Mouse (Mus musculus): Measurements from ENCODE around the gene H2afy. TPM values are rescaled to one million over a fixed set of nuclear protein-coding genes. Genes with fewer than 3 reads are reported as not detected.

H2afy gene
- polyA plus RNA-seq, 2 experiments: 297 to 304 TPM

- H3K9ac ChIP-seq (ENCODE audit: low read depth, low read length, severe bottlenecking): no peak overlapping the region
- TF ChIP-seq POLR2A (IDR thresholded peaks at IDR 0.05; ENCODE audit: borderline replicate concordance, extremely low read depth, insufficient read depth, insufficient read length): no peak
- H3K27me3 ChIP-seq (ENCODE audit: control insufficient read depth, insufficient read depth, low read length): no peaks in the 10 kb centered on the region
- ATAC-seq (ENCODE audit: low FRiP score, low read depth) (no peak), DNase-seq (ENCODE audit: low spot score) (no peak)
- 98% methylated on average over 2 of the region's 2 CpGs for WGBS
- H3K36me3 ChIP-seq (ENCODE audit: control insufficient read depth, insufficient read depth, low read length): peaks cover 12% of the 10 kb centered on the region
- no peak overlapping the region for H3K4me2 ChIP-seq (replicated peaks; ENCODE audit: low read depth, low read length, severe bottlenecking)
- no peak overlapping the region for H3K4me3 ChIP-seq (replicated peaks; ENCODE audit: low read length)
- no peaks in the 10 kb centered on the region for H3K9me3 ChIP-seq (ENCODE audit: control insufficient read depth, low read length)
- H3K4me1 ChIP-seq (ENCODE audit: control insufficient read depth, insufficient read depth, low read length): peaks cover 29% of the 10 kb centered on the region
- H3K27ac ChIP-seq (replicated peaks; ENCODE audit: low read depth, low read length): no peak overlapping the region
These were observed 69.3 kb downstream of the H2afy start for GRCm38 (mm10) chr13:56066904-56067303.

GRCm38 (mm10) chr13:56066152-56066551, 70.0 kb downstream of the H2afy start:
- Histone ChIP-seq H3K4me2 (replicated peaks; ENCODE audit: low read depth, low read length, severe bottlenecking) (no peak overlapping the region; the same call in 1 of the 2 replicates), H3K36me3 (ENCODE audit: control insufficient read depth, insufficient read depth, low read length) (peaks cover 9% of the 10 kb centered on the region), H3K9ac (ENCODE audit: low read depth, low read length, severe bottlenecking) (0 out of 2 replicates have a peak overlapping the region, but pooled peaks have one; percentile 21), H3K4me3 (replicated peaks; ENCODE audit: low read length) (no peak overlapping the region), H3K9me3 (ENCODE audit: control insufficient read depth, low read length) (no peaks in the 10 kb centered on the region), H3K27me3 (ENCODE audit: control insufficient read depth, insufficient read depth, low read length) (no peaks in the 10 kb centered on the region), H3K4me1 (ENCODE audit: control insufficient read depth, insufficient read depth, low read length) (peaks cover 29% of the 10 kb centered on the region), H3K27ac (replicated peaks; ENCODE audit: low read depth, low read length) (peak overlapping the region; percentile 80)
- WGBS: 32% methylated on average over 21 of the region's 21 CpGs
- DNase-seq (ENCODE audit: low spot score) (peak; percentile 62), ATAC-seq (ENCODE audit: low FRiP score, low read depth) (peak; percentile 79)
- TF ChIP-seq POLR2A (IDR thresholded peaks at IDR 0.05; ENCODE audit: borderline replicate concordance, extremely low read depth, insufficient read depth, insufficient read length): no peak

GRCm38 (mm10) chr13:56057761-56058160, 78.4 kb downstream of the H2afy start:
- no peak for DNase-seq (ENCODE audit: low spot score)
- peaks cover 7% of the 10 kb centered on the region; the same call in 1 of the 2 replicates for H3K4me1 ChIP-seq (ENCODE audit: control insufficient read depth, insufficient read depth, low read length)
- no peaks in the 10 kb centered on the region for H3K9me3 ChIP-seq (ENCODE audit: control insufficient read depth, low read length)
- no peak overlapping the region for H3K27ac ChIP-seq (replicated peaks; ENCODE audit: low read depth, low read length)
- ATAC-seq (ENCODE audit: low FRiP score, low read depth): no peak
- no peaks in the 10 kb centered on the region for H3K36me3 ChIP-seq (ENCODE audit: control insufficient read depth, insufficient read depth, low read length)
- no peak overlapping the region for H3K4me3 ChIP-seq (replicated peaks; ENCODE audit: low read length)
- no peaks in the 10 kb centered on the region for H3K27me3 ChIP-seq (ENCODE audit: control insufficient read depth, insufficient read depth, low read length)
- no peak for TF ChIP-seq POLR2A (IDR thresholded peaks at IDR 0.05; ENCODE audit: borderline replicate concordance, extremely low read depth, insufficient read depth, insufficient read length)
- WGBS: 78% methylated on average over 8 of the region's 8 CpGs
- H3K9ac ChIP-seq (ENCODE audit: low read depth, low read length, severe bottlenecking): no peak overlapping the region
- no peak overlapping the region for H3K4me2 ChIP-seq (replicated peaks; ENCODE audit: low read depth, low read length, severe bottlenecking)

GRCm38 (mm10) chr13:56055720-56056119, 80.4 kb downstream of the H2afy start:
- DNase-seq (ENCODE audit: low spot score) (no peak), ATAC-seq (ENCODE audit: low FRiP score, low read depth) (no peak)
- Histone ChIP-seq H3K27ac (replicated peaks; ENCODE audit: low read depth, low read length) (no peak overlapping the region), H3K36me3 (ENCODE audit: control insufficient read depth, insufficient read depth, low read length) (no peaks in the 10 kb centered on the region), H3K9ac (ENCODE audit: low read depth, low read length, severe bottlenecking) (no peak overlapping the region), H3K4me2 (replicated peaks; ENCODE audit: low read depth, low read length, severe bottlenecking) (no peak overlapping the region), H3K27me3 (ENCODE audit: control insufficient read depth, insufficient read depth, low read length) (no peaks in the 10 kb centered on the region), H3K9me3 (ENCODE audit: control insufficient read depth, low read length) (no peaks in the 10 kb centered on the region), H3K4me1 (ENCODE audit: control insufficient read depth, insufficient read depth, low read length) (peaks cover 7% of the 10 kb centered on the region; the same call in 1 of the 2 replicates), H3K4me3 (replicated peaks; ENCODE audit: low read length) (no peak overlapping the region)
- WGBS: 90% methylated on average over 5 of the region's 5 CpGs
- TF ChIP-seq POLR2A (IDR thresholded peaks at IDR 0.05; ENCODE audit: borderline replicate concordance, extremely low read depth, insufficient read depth, insufficient read length): no peak

- Histone ChIP-seq H3K36me3 (ENCODE audit: control insufficient read depth, insufficient read depth, low read length) (no peaks in the 10 kb centered on the region), H3K4me1 (ENCODE audit: control insufficient read depth, insufficient read depth, low read length) (peaks cover 14% of the 10 kb centered on the region; the same call in 1 of the 2 replicates), H3K27ac (replicated peaks; ENCODE audit: low read depth, low read length) (no peak overlapping the region), H3K27me3 (ENCODE audit: control insufficient read depth, insufficient read depth, low read length) (no peaks in the 10 kb centered on the region), H3K9ac (ENCODE audit: low read depth, low read length, severe bottlenecking) (no peak overlapping the region), H3K4me3 (replicated peaks; ENCODE audit: low read length) (no peak overlapping the region), H3K9me3 (ENCODE audit: control insufficient read depth, low read length) (no peaks in the 10 kb centered on the region), H3K4me2 (replicated peaks; ENCODE audit: low read depth, low read length, severe bottlenecking) (no peak overlapping the region)
- 63% methylated on average over 6 of the region's 6 CpGs for WGBS
- no peak for TF ChIP-seq POLR2A (IDR thresholded peaks at IDR 0.05; ENCODE audit: borderline replicate concordance, extremely low read depth, insufficient read depth, insufficient read length)
- ATAC-seq (ENCODE audit: low FRiP score, low read depth): no peak
- DNase-seq (ENCODE audit: low spot score): no peak
These were observed 82.1 kb downstream of the H2afy start for GRCm38 (mm10) chr13:56054089-56054488.
